Mouse (Mus musculus) kidney, adult 9 months (tissue): ENCODE measurements around the gene Rrp15.
"Not testable (repeated sequence)": the region's sequence is repeated elsewhere in the genome, so short reads cannot be mapped to it uniquely, and the experiment has no call there.

Experiments used
- DNase-seq: peaks from one replicate; pipeline ENCODE4 v3.0.0; 2022

Rrp15 gene

GRCm38 (mm10) chr1:186748724-186749653 is at the start of gene Rrp15:
TSS of gene Rrp15 (minus strand) at chr1:186749358.
- peak; percentile 85 for DNase-seq

- no peak for DNase-seq
These were observed 48.8 kb upstream of the Rrp15 start for GRCm38 (mm10) chr1:186797991-186798390.

- no peak for DNase-seq
These were observed 36.2 kb upstream of the Rrp15 start for GRCm38 (mm10) chr1:186785359-186785758.

DNA sequence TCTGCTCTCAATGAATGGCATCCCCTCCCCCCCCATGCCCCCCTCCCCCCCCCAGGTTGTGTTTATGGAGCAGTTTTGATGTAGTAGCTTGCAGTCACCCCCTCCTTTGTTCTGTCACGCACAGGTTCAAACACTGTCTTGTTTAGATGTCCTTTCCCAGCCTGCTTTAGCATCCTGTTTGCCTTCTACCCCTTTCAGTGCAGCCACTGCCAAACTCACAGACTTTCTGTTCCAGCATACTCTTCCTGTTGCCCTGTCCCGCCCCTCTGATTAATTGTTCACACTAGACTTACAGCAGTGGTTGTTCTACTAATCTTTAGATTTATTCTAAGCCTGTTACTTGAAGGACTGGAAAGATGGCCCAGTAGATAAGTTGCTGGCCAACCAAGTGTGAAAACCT is 31.7 kb upstream of the Rrp15 start:
- DNase-seq, result no peak

- DNase-seq, result no peak
These were observed 24.0 kb upstream of the Rrp15 start for GRCm38 (mm10) chr1:186773124-186773523.

DNA sequence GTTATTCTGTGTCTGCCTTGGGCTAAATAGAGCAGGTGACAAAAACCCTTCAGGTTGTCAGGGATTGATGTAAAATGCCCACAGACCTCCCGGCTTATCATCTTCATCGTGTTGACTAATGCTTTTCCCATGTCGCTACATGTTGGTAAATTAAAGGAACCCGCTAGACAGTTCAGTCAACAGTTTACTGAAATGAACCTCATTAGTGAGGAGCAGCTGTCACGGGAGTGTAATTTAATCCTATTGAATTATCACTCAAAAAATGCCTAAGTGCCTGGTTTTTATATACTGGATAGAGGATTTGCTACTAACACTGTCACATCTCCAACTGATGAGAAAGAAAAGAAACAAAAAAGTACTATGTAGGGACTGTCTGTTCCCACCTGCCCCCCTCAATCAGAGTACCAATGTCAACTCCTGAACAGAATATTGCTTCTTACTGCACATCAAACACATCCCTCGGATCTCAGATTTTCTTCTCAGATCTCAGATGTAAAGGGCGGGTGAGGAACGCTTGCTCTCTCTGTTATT is 23.5 kb upstream of the Rrp15 start:
- no peak for DNase-seq

DNA sequence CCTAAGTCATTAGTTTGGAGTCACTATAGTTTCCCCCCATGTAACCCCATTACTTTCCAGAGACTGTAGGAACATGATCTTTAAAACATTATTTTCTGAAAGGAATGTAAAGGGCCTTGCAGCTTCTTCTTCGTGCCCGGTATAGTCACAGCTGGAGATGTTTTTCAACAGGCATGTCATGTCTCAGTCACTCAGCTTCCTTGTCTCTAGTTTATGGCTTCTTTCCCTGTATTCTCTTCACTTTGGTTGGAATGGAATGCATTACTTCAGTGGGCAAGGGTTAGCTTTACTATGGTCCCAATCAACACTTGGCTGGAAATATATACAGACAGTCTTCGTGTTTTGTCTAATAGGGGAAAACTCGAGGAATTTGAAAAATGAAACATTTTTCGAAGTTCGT is 22.8 kb upstream of the Rrp15 start:
- no peak for DNase-seq

DNA sequence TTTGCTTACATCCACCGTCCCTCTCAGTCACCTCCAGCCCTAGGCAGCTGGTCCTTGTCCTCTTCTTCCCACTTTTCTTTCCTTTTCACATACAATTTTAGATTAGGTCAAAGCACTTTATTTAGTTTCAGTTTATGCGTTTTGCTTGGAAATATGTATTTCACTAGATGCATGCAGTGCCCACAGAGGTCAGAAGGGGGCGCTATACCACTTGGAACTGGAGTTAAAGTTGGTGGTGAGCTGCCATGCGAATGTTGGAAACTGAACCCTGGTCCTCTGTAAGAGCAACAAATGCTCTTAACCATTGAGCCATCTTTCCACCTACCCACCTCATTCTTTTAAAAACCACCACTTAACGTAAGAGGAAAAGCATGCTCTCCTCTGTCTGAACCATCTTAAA is 21.5 kb upstream of the Rrp15 start:
- DNase-seq, result no peak

GRCm38 (mm10) chr1:186768392-186768791 is 19.2 kb upstream of the Rrp15 start:
- DNase-seq, result no peak

- DNase-seq, result not testable (repeated sequence)
These were observed 14.3 kb upstream of the Rrp15 start for GRCm38 (mm10) chr1:186763451-186763850.

DNA sequence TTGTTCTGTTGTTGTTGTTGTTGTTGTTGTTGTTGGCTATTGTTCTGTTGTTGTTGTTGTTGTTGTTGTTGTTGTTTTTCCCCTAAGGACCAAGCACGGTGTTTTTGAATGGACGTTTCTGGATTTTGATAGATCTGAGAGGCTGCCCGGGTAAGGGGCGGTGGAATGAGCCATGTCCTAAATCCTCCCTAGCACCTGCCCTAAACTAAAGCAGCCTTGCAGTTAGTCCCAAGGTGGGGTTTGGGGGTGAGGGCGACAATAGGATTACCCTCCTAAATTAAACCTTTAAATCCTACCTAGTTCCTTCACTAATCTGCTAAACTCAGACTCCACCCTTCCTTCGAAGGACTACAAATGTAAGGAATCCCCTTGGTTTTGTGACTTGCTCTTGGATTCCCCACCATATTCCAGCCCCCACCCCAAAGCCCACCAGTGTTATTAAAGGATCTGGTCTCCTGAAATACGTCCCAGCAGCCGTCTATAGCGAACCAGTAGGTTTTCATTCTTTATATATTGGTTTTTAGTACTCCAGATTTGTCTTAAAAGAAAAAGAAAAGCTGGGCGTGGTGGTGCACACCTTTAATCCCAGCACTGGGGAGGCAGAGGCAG is 621 bp upstream of the Rrp15 start:
- DNase-seq, result no peak

GRCm38 (mm10) chr1:186739828-186740227 is 9.3 kb downstream of the Rrp15 start:
- no peak for DNase-seq

GRCm38 (mm10) chr1:186735537-186735936 is 13.6 kb downstream of the Rrp15 start:
- no peak for DNase-seq

GRCm38 (mm10) chr1:186733052-186733451 is 16.1 kb downstream of the Rrp15 start:
- no peak for DNase-seq

GRCm38 (mm10) chr1:186728778-186729177 is 20.4 kb downstream of the Rrp15 start:
- no peak for DNase-seq

DNA sequence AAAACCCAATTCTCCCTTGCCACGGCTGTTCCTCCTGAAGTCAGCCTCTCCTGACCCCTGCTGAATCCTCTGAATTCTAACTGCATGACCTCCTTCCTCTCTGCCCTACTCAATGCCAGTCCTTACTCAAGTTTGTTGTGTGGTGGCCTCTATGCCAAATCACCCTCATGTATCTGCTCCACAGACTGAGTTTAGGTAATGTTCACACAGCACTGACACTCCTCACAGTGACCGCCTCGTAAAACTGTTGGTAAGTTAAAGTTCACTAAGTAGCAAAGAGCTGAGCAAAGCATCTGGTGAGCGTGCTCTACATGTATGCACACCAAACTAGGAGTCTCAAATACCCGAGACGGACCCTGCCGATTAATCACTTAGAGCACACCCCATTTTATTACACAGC is 23.0 kb downstream of the Rrp15 start:
- peak; percentile 37 for DNase-seq

DNA sequence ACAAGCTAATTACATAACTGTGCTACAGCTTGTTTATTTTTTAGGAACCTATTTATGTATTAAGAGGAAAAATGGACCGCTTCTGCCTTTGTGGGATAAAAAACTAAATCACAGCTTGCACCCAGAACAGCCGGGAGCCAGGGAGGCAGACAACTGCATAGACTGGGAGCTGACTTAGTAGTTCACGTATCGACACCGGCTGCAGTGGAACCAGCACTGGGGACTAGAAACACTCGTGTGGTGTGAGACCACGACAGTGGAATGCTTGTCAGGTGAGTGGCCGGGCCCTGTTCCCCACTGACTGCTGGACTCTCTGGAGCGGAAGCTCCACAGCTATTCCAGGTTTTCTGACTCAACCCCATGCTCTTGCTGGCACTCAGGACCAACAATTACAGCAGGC is 26.9 kb downstream of the Rrp15 start:
- DNase-seq, result no peak

- DNase-seq, result peak; percentile 83
These were observed 27.3 kb downstream of the Rrp15 start for GRCm38 (mm10) chr1:186721846-186722245.

GRCm38 (mm10) chr1:186721166-186721565 is 28.0 kb downstream of the Rrp15 start:
- peak; percentile 25 for DNase-seq

- DNase-seq, result no peak
These were observed 29.4 kb downstream of the Rrp15 start for GRCm38 (mm10) chr1:186719708-186720107.

DNA sequence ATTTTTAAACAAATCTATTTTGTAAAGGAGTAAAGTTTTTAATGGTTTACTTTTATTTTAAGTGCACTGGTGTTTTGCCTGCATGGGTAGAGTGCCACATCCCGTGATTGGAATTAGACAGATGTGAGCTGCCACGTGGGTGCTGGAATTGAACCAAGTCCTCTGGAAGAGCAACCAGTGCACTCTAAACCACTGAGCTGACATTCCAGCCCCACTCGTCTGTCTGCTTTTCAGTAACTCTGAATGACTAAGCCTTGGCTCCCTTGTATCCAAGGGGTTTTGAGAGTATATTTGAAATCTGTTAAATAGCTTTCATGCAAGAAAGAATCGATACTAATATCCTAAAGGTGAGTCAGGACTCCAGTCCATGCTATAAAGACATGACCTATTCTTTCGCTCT is 30.3 kb downstream of the Rrp15 start:
- DNase-seq, result peak; percentile 55

DNA sequence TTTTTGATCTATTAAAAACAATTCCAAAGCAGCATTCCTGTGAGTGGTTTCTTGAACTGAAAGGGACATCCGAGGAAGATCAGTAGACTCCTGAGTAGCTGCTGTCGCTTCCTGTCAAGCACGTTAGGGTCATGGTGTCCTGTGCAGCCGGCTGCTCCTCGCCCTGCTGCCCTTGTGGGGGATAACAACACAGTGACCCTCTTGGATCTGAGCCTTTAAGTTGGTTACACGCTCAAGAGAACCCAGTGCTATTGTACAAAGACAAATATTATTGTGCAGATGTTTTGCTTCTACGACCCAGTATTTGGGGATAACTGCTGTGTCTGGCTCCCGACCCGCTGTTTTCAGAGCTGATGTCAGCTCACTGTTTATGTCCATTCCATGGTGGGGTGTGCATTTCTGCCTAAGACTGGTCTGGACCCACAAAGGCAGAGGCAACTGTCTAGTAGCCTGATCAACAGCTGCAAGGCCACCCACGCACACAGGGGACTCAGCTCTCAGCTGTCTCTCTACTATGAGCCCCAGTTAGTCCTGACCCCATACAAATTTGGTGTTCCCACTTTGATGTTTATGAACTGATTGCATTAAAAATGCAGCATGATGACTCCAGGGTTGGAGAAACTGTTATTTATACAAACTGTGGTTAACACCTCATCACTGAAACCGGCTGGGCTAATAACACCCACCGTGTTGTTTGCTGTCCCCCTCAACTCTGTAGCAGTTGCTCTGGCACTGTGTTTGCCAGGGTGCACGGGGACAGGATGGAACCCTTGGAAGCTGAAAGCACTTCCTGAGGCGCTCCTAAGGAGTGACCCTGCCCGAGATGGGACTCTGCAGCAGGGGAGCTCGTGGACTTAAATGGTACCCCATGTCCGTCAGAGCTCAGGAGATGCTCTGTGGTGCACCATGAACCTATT is 33.9 kb downstream of the Rrp15 start:
- no peak for DNase-seq

- no peak for DNase-seq
These were observed 34.9 kb downstream of the Rrp15 start for GRCm38 (mm10) chr1:186714215-186714614.
